Mouse (Mus musculus) midbrain, embryonic 12.5 days (tissue): ENCODE data around the gene Tdrkh. TPM values are rescaled to one million over a fixed set of nuclear protein-coding genes. Genes with fewer than 3 reads are reported as not detected.

ENCODE experiments used
- ATAC-seq: fragments of 200-750 bp; cut with Nextera tagmentation; 2 replicates; pipeline ENCODE4 v1.8.0; 2017; ENCODE audit warnings: low read depth, moderate TSS enrichment, moderate library complexity; ENCODE audit not compliant: low FRiP score
- H3K27ac ChIP-seq: fragments of 300-500 bp; sonication (generic); replicated peaks from 2 replicates; pipeline ENCODE4 v1.5.1; 2016; ENCODE audit warnings: mild to moderate bottlenecking
- H3K27me3 ChIP-seq: fragments of 300-500 bp; sonication (generic); 2 replicates; pipeline ENCODE4 v1.6.1; 2016; ENCODE audit warnings: mild to moderate bottlenecking
- H3K36me3 ChIP-seq: fragments of 300-500 bp; sonication (generic); 2 replicates; pipeline ENCODE4 v1.6.1; 2016
- H3K4me1 ChIP-seq: fragments of 300-500 bp; sonication (generic); 2 replicates; pipeline ENCODE4 v1.6.1; 2016
- H3K4me2 ChIP-seq: fragments of 300-500 bp; sonication (generic); replicated peaks from 2 replicates; pipeline ENCODE4 v1.6.1; 2016; ENCODE audit warnings: mild to moderate bottlenecking, moderate library complexity
- H3K4me3 ChIP-seq: fragments of 300-500 bp; sonication (generic); 2 replicates; pipeline ENCODE4 v1.5.1; 2016; ENCODE audit warnings: mild to moderate bottlenecking
- H3K9ac ChIP-seq: fragments of 300-500 bp; sonication (generic); replicated peaks from 2 replicates; pipeline ENCODE4 v1.6.1; 2016; ENCODE audit warnings: mild to moderate bottlenecking, moderate library complexity
- H3K9me3 ChIP-seq: fragments of 300-500 bp; sonication (generic); 2 replicates; pipeline ENCODE4 v1.6.1; 2016; ENCODE audit warnings: mild to moderate bottlenecking
- WGBS: fragments of 180-500 bp; shearing (Covaris S2); methylation state at CpG from one replicate; pipeline ENCODE4 v1.1.7; 2016; 5-methylcytosine and 5-hydroxymethylcytosine counted together
- polyA plus RNA-seq: library from polyadenylated mRNA; unstranded; fragments of >200 nt; fragmentation: Nextera tagmentation; extraction: Ambion mirVana; gene quantifications from 2 replicates; pipeline ENCODE4 v1.2.1, GENCODE M21; 2016

Tdrkh gene
- polyA plus RNA-seq, 1 experiment from 2014 or later: 54.7 TPM

- no peak overlapping the region for H3K4me2 ChIP-seq
- no peak; the same call in 1 of the 2 replicates for ATAC-seq
- no peaks in the 10 kb centered on the region for H3K36me3 ChIP-seq
- H3K4me3 ChIP-seq: no peak overlapping the region
- peaks cover 38% of the 10 kb centered on the region for H3K4me1 ChIP-seq
- H3K27ac ChIP-seq: peak overlapping the region; percentile 75
- WGBS: 40% methylated on average over 13 of the region's 13 CpGs
- H3K9me3 ChIP-seq: no peaks in the 10 kb centered on the region
- no peak overlapping the region for H3K9ac ChIP-seq
- no peaks in the 10 kb centered on the region for H3K27me3 ChIP-seq
Measured at GRCm38 (mm10) chr3:94465632-94466430, 52.8 kb downstream of the Tdrkh start.

GRCm38 (mm10) chr3:94468931-94469330, 55.9 kb downstream of the Tdrkh start:
- H3K9ac ChIP-seq: no peak overlapping the region
- H3K4me1 ChIP-seq: peaks cover 48% of the 10 kb centered on the region
- no peak for ATAC-seq
- no peaks in the 10 kb centered on the region for H3K36me3 ChIP-seq
- H3K4me3 ChIP-seq: no peak overlapping the region
- H3K27me3 ChIP-seq: no peaks in the 10 kb centered on the region
- H3K27ac ChIP-seq: no peak overlapping the region
- 67% methylated on average over 3 of the region's 3 CpGs for WGBS
- no peak overlapping the region for H3K4me2 ChIP-seq
- no peaks in the 10 kb centered on the region for H3K9me3 ChIP-seq

- no peaks in the 10 kb centered on the region for H3K27me3 ChIP-seq
- H3K4me1 ChIP-seq: peaks cover 40% of the 10 kb centered on the region
- H3K27ac ChIP-seq: 0 out of 2 replicates have a peak overlapping the region, but pooled peaks have one; percentile 6
- no peak overlapping the region; the same call in 1 of the 2 replicates for H3K9ac ChIP-seq
- ATAC-seq: peak; percentile 79
- peak overlapping the region; percentile 36 for H3K4me3 ChIP-seq
- H3K4me2 ChIP-seq: peak overlapping the region; percentile 54
- WGBS: 8% methylated on average over 28 of the region's 28 CpGs
- no peaks in the 10 kb centered on the region for H3K9me3 ChIP-seq
- H3K36me3 ChIP-seq: no peaks in the 10 kb centered on the region
Measured at GRCm38 (mm10) chr3:94472447-94473114, 59.5 kb downstream of the Tdrkh start.

GRCm38 (mm10) chr3:94473115-94473505, 60.0 kb downstream of the Tdrkh start:
- no peak for ATAC-seq
- H3K27ac ChIP-seq: 0 out of 2 replicates have a peak overlapping the region, but pooled peaks have one; percentile 6

GRCm38 (mm10) chr3:94473567-94474232, 60.6 kb downstream of the Tdrkh start:
- Histone ChIP-seq H3K27ac (no peak overlapping the region), H3K27me3 (0 out of 2 replicates have a peak, but pooled peaks cover 2% of the 10 kb centered on the region), H3K4me3 (no peak overlapping the region), H3K9ac (no peak overlapping the region), H3K4me2 (no peak overlapping the region), H3K9me3 (no peaks in the 10 kb centered on the region), H3K36me3 (no peaks in the 10 kb centered on the region), H3K4me1 (peaks cover 46% of the 10 kb centered on the region)
- 75% methylated on average over 5 of the region's 5 CpGs for WGBS
- no peak for ATAC-seq

More at GRCm38 (mm10) chr3:94473115-94473505, 60.0 kb downstream of the Tdrkh start:
- H3K27me3 ChIP-seq: no peaks in the 10 kb centered on the region
- no peaks in the 10 kb centered on the region for H3K36me3 ChIP-seq
- H3K4me2 ChIP-seq: peak overlapping the region; percentile 54
- no peaks in the 10 kb centered on the region for H3K9me3 ChIP-seq
- H3K4me3 ChIP-seq: no peak overlapping the region
- H3K9ac ChIP-seq: no peak overlapping the region
- H3K4me1 ChIP-seq: peaks cover 44% of the 10 kb centered on the region
- WGBS: 47% methylated on average over 10 of the region's 10 CpGs

- Histone ChIP-seq H3K4me1 (peaks cover 62% of the 10 kb centered on the region), H3K36me3 (peaks cover 9% of the 10 kb centered on the region), H3K4me3 (no peak overlapping the region), H3K4me2 (no peak overlapping the region), H3K27me3 (0 out of 2 replicates have a peak, but pooled peaks cover 4% of the 10 kb centered on the region), H3K9me3 (no peaks in the 10 kb centered on the region), H3K9ac (no peak overlapping the region), H3K27ac (peak overlapping the region; percentile 32; the same call in 1 of the 2 replicates)
- ATAC-seq: no peak
- 56% methylated on average over 8 of the region's 8 CpGs for WGBS
Measured at GRCm38 (mm10) chr3:94476301-94477035, 63.4 kb downstream of the Tdrkh start.

GRCm38 (mm10) chr3:94477444-94477843, 64.4 kb downstream of the Tdrkh start:
- 0 out of 2 replicates have a peak, but pooled peaks cover 4% of the 10 kb centered on the region for H3K27me3 ChIP-seq
- H3K9ac ChIP-seq: peak overlapping the region; percentile 79
- H3K4me3 ChIP-seq: peak overlapping the region; percentile 67
- no peaks in the 10 kb centered on the region for H3K9me3 ChIP-seq
- H3K4me1 ChIP-seq: peaks cover 67% of the 10 kb centered on the region
- no peak; the same call in 1 of the 2 replicates for ATAC-seq
- H3K27ac ChIP-seq: peak overlapping the region; percentile 93
- peak overlapping the region; percentile 77 for H3K4me2 ChIP-seq
- peaks cover 18% of the 10 kb centered on the region for H3K36me3 ChIP-seq
- 29% methylated on average over 4 of the region's 4 CpGs for WGBS

- peak; percentile 91 for ATAC-seq
- peaks cover 67% of the 10 kb centered on the region for H3K4me1 ChIP-seq
- peak within 1 kb of the TSS; percentile 67 for H3K4me3 ChIP-seq
- H3K9ac ChIP-seq: peak within 1 kb of the TSS; percentile 79
- peak within 1 kb of the TSS; percentile 77 for H3K4me2 ChIP-seq
- 0 out of 2 replicates have a peak, but pooled peaks cover 4% of the 10 kb centered on the region for H3K27me3 ChIP-seq
- peaks cover 21% of the 10 kb centered on the region for H3K36me3 ChIP-seq
- under 1% methylated on average over 14 of the region's 14 CpGs for WGBS
- no peaks in the 10 kb centered on the region for H3K9me3 ChIP-seq
- H3K27ac ChIP-seq: peak within 1 kb of the TSS; percentile 93
Measured at GRCm38 (mm10) chr3:94477981-94478422, 64.9 kb downstream of the Tdrkh start, which contains the start of gene Celf3. TSS of gene Celf3 (plus strand) at chr3:94478295.

GRCm38 (mm10) chr3:94478591-94479169, 65.6 kb downstream of the Tdrkh start:
- H3K9me3 ChIP-seq: no peaks in the 10 kb centered on the region
- H3K4me3 ChIP-seq: peak overlapping the region; percentile 67
- 0 out of 2 replicates have a peak, but pooled peaks cover 4% of the 10 kb centered on the region for H3K27me3 ChIP-seq
- H3K27ac ChIP-seq: peak overlapping the region; percentile 93
- peak overlapping the region; percentile 77 for H3K4me2 ChIP-seq
- peaks cover 69% of the 10 kb centered on the region for H3K4me1 ChIP-seq
- ATAC-seq: peak; percentile 4
- peaks cover 21% of the 10 kb centered on the region for H3K36me3 ChIP-seq
- 0% methylated on average over 8 of the region's 9 CpGs for WGBS
- peak overlapping the region; percentile 79 for H3K9ac ChIP-seq

GRCm38 (mm10) chr3:94479564-94479963, 66.5 kb downstream of the Tdrkh start:
- H3K4me1 ChIP-seq: peaks cover 76% of the 10 kb centered on the region
- WGBS: 12% methylated on average over 11 of the region's 11 CpGs
- 0 out of 2 replicates have a peak, but pooled peaks cover 4% of the 10 kb centered on the region for H3K27me3 ChIP-seq
- H3K9me3 ChIP-seq: no peaks in the 10 kb centered on the region
- H3K4me2 ChIP-seq: peak overlapping the region; percentile 77
- peak overlapping the region; percentile 93; the same call in 1 of the 2 replicates for H3K27ac ChIP-seq
- peaks cover 21% of the 10 kb centered on the region for H3K36me3 ChIP-seq
- H3K4me3 ChIP-seq: peak overlapping the region; percentile 67
- H3K9ac ChIP-seq: peak overlapping the region; percentile 79
- ATAC-seq: no peak
